Mouse (Mus musculus) heart, adult 11 months (tissue): ENCODE measurements around the gene Adgrv1.

Experiments
- DNase-seq: peaks from one replicate; pipeline ENCODE4 v3.0.0; 2022

Adgrv1 gene

GRCm38 (mm10) chr13:81402826-81403225 lies 230.1 kb downstream of the Adgrv1 start:
- DNase-seq: no peak

- DNase-seq: no peak
Observed at GRCm38 (mm10) chr13:81402191-81402590, 230.8 kb downstream of the Adgrv1 start.

GRCm38 (mm10) chr13:81401742-81402141 lies 231.2 kb downstream of the Adgrv1 start:
- DNase-seq: peak; percentile 89

- DNase-seq: no peak
Observed at GRCm38 (mm10) chr13:81385597-81386362, 247.2 kb downstream of the Adgrv1 start.

GRCm38 (mm10) chr13:81381835-81382234 lies 251.1 kb downstream of the Adgrv1 start:
- no peak for DNase-seq

- DNase-seq: no peak
Observed at GRCm38 (mm10) chr13:81370801-81371456, 262.0 kb downstream of the Adgrv1 start.

- no peak for DNase-seq
Observed at GRCm38 (mm10) chr13:81370196-81370595, 262.8 kb downstream of the Adgrv1 start.

- DNase-seq: no peak
Observed at GRCm38 (mm10) chr13:81369564-81369963, 263.4 kb downstream of the Adgrv1 start.

GRCm38 (mm10) chr13:81368987-81369386 lies 264.0 kb downstream of the Adgrv1 start:
- peak; percentile 90 for DNase-seq

- no peak for DNase-seq
Observed at GRCm38 (mm10) chr13:81367681-81368376, 265.1 kb downstream of the Adgrv1 start.

GRCm38 (mm10) chr13:81360338-81360737 lies 272.6 kb downstream of the Adgrv1 start:
- DNase-seq: no peak

- no peak for DNase-seq
Observed at GRCm38 (mm10) chr13:81358766-81359165, 274.2 kb downstream of the Adgrv1 start.

- no peak for DNase-seq
Observed at GRCm38 (mm10) chr13:81358365-81358764, 274.6 kb downstream of the Adgrv1 start.

GRCm38 (mm10) chr13:81357215-81357614 lies 275.7 kb downstream of the Adgrv1 start:
- no peak for DNase-seq

- DNase-seq: no peak
Observed at GRCm38 (mm10) chr13:81354587-81354986, 278.4 kb downstream of the Adgrv1 start.

- DNase-seq: peak; percentile 98
Observed at GRCm38 (mm10) chr13:81352296-81352695, 280.7 kb downstream of the Adgrv1 start.

GRCm38 (mm10) chr13:81351462-81352155 lies 281.3 kb downstream of the Adgrv1 start:
- DNase-seq: peak; percentile 97

GRCm38 (mm10) chr13:81347261-81347980 lies 285.5 kb downstream of the Adgrv1 start:
- no peak for DNase-seq

GRCm38 (mm10) chr13:81342987-81343596 lies 289.9 kb downstream of the Adgrv1 start:
- DNase-seq: no peak

- no peak for DNase-seq
Observed at GRCm38 (mm10) chr13:81335241-81335640, 297.7 kb downstream of the Adgrv1 start.

- peak; percentile 94 for DNase-seq
Observed at GRCm38 (mm10) chr13:81332018-81332417, 300.9 kb downstream of the Adgrv1 start.

GRCm38 (mm10) chr13:81329762-81330161 lies 303.2 kb downstream of the Adgrv1 start:
- no peak for DNase-seq
